Mouse (Mus musculus) C2C12 (cell line): ENCODE measurements around the gene Ncan. TPM values are rescaled to one million over a fixed set of nuclear protein-coding genes. Genes with fewer than 3 reads are reported as not detected.
A peak's percentile ranks its signal among the peaks of the same experiment; 100 is the strongest.

Source experiments
- H3K27me3 ChIP-seq: one replicate; pipeline ENCODE4 v1.6.1; 2011; ENCODE audit not compliant: control insufficient read depth, insufficient read depth, insufficient read length
- H3K36me3 ChIP-seq: one replicate; pipeline ENCODE4 v1.6.1; 2011; ENCODE audit not compliant: control insufficient read depth, insufficient read depth
- H3K4me3 ChIP-seq: one replicate; pipeline ENCODE4 v1.5.1; 2011; ENCODE audit warnings: mild to moderate bottlenecking, control low read depth; ENCODE audit not compliant: poor library complexity, insufficient read depth, severe bottlenecking
- H3K79me2 ChIP-seq: one replicate; pipeline ENCODE4 v1.6.1; 2011; ENCODE audit not compliant: control insufficient read depth, insufficient read depth
- H3K79me3 ChIP-seq: one replicate; pipeline ENCODE4 v1.6.1; 2011; ENCODE audit warnings: low read depth, control low read depth
- H3ac ChIP-seq: one replicate; pipeline ENCODE3; 2011; ENCODE audit warnings: low read depth; ENCODE audit not compliant: control insufficient read depth, insufficient read length
- CEBPB ChIP-seq: IDR thresholded peaks from one replicate; pipeline ENCODE4 v1.6.1; 2011; ENCODE audit warnings: low read depth, mild to moderate bottlenecking, control low read depth, moderate library complexity
- CTCF ChIP-seq: IDR thresholded peaks from one replicate; pipeline ENCODE4 v1.5.1; 2011; ENCODE audit not compliant: control insufficient read depth, insufficient read depth, insufficient read length
- FOSL1 ChIP-seq: IDR thresholded peaks from one replicate; pipeline ENCODE4 v1.8.0; 2011; ENCODE audit warnings: mild to moderate bottlenecking, low read length; ENCODE audit not compliant: poor library complexity, insufficient read depth, severe bottlenecking
- MAX ChIP-seq: IDR thresholded peaks from one replicate; pipeline ENCODE4 v1.6.1; 2011; ENCODE audit warnings: mild to moderate bottlenecking, control low read depth
- MYOD1 ChIP-seq: IDR thresholded peaks from one replicate; pipeline ENCODE4 v1.6.1; 2011; ENCODE audit warnings: low read depth; ENCODE audit not compliant: control insufficient read depth, insufficient read length
- MYOG ChIP-seq: IDR thresholded peaks from one replicate; pipeline ENCODE4 v1.6.1; 2011; ENCODE audit not compliant: control insufficient read depth, insufficient read length; ENCODE audit errors: extremely low read depth
- USF1 ChIP-seq: IDR thresholded peaks from one replicate; pipeline ENCODE4 v1.6.1; 2011; ENCODE audit warnings: low read depth, mild to moderate bottlenecking, control low read depth, moderate library complexity
- polyA plus RNA-seq: library from polyadenylated mRNA; unstranded; fragments of >200 nt; fragmentation: generic; extraction: Trizol; gene quantifications from one replicate; pipeline ENCODE4 v1.2.1, GENCODE M21; 2012; ENCODE audit warnings: missing spikeins

Ncan gene
- polyA plus RNA-seq, 1 experiment: not detected

GRCm38 (mm10) chr8:70131166-70131883, 10.7 kb upstream of the Ncan start, which contains the start of gene Nr2c2ap:
Nr2c2ap (plus strand) TSS chr8:70131333.
- H3K27me3 ChIP-seq: peaks cover under 1% of the 10 kb centered on the region
- TF ChIP-seq MAX (no peak), USF1 (no peak), CTCF (no peak), MYOG (no peak), CEBPB (no peak)
- peaks cover 5% of the 10 kb centered on the region for H3K79me3 ChIP-seq
- H3K4me3 ChIP-seq: peak within 1 kb of the TSS; percentile 95
- peaks cover 9% of the 10 kb centered on the region for H3K36me3 ChIP-seq
- H3ac ChIP-seq: peak within 1 kb of the TSS; percentile 68
- H3K79me2 ChIP-seq: peaks cover 24% of the 10 kb centered on the region

- peaks cover 5% of the 10 kb centered on the region for H3K27me3 ChIP-seq
- H3ac ChIP-seq: no peak overlapping the region
- no peak overlapping the region for H3K4me3 ChIP-seq
- peaks cover 24% of the 10 kb centered on the region for H3K79me2 ChIP-seq
- no peak for TF ChIP-seq CTCF
- TF ChIP-seq MAX: no peak
- TF ChIP-seq MYOD1: no peak
- TF ChIP-seq CEBPB: no peak
- TF ChIP-seq MYOG: no peak
- TF ChIP-seq FOSL1: no peak
- TF ChIP-seq USF1: no peak
- peaks cover 6% of the 10 kb centered on the region for H3K36me3 ChIP-seq
- peaks cover 5% of the 10 kb centered on the region for H3K79me3 ChIP-seq
Observed at GRCm38 (mm10) chr8:70130066-70130465, 9.4 kb upstream of the Ncan start.

DNA sequence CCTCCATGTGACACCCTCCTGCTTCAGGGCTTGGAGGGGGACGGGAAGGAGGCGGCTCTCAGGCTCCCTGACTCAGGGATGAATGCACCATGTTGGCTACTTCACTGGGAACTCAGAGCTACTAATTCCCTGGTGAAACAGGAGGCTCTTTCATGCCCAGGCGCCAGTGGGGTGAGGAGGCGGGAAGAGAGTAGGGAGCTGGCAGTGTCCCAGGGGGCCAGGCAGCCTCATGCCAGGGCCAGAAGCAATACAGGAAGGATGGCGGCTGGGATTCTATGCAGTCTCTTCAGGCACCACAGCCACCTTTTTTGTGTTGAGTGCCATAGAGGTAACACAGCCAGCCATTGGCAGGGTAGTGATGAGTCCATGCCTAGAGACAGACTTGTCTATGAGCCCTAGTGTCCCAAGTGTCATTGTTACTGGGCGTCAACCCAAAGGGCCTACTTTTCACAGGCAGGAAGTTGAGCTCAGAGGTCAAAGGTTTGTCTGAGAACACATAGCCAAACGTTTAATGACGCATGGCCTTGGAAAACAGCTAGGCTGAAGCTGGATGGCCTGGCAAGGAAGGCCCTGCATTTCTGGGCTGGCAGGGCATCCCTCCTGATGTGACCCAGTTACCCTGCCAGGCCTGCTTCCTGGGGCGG, 8.8 kb upstream of the Ncan start:
- Histone ChIP-seq H3K79me2 (peaks cover 24% of the 10 kb centered on the region), H3K27me3 (peaks cover 12% of the 10 kb centered on the region), H3ac (no peak overlapping the region), H3K36me3 (peaks cover 2% of the 10 kb centered on the region), H3K79me3 (peaks cover 5% of the 10 kb centered on the region), H3K4me3 (no peak overlapping the region)
- TF ChIP-seq USF1 (no peak), CEBPB (no peak), MYOG (no peak)

- Histone ChIP-seq H3K27me3 (peaks cover 14% of the 10 kb centered on the region), H3K79me2 (peaks cover 23% of the 10 kb centered on the region), H3K36me3 (no peaks in the 10 kb centered on the region), H3K4me3 (no peak overlapping the region), H3K79me3 (peaks cover 5% of the 10 kb centered on the region), H3ac (no peak overlapping the region)
- TF ChIP-seq USF1 (no peak), MAX (no peak), CTCF (no peak), FOSL1 (no peak), MYOD1 (no peak), CEBPB (no peak), MYOG (no peak)
Observed at GRCm38 (mm10) chr8:70128435-70128834, 7.8 kb upstream of the Ncan start.

- Histone ChIP-seq H3K27me3 (peaks cover 21% of the 10 kb centered on the region), H3ac (no peak overlapping the region), H3K36me3 (no peaks in the 10 kb centered on the region), H3K79me2 (no peaks in the 10 kb centered on the region), H3K4me3 (no peak overlapping the region), H3K79me3 (no peaks in the 10 kb centered on the region)
- TF ChIP-seq USF1: no peak
- no peak for TF ChIP-seq CEBPB
- no peak for TF ChIP-seq MYOD1
- TF ChIP-seq MYOG: no peak
- TF ChIP-seq FOSL1: no peak
- no peak for TF ChIP-seq CTCF
- no peak for TF ChIP-seq MAX
Observed at GRCm38 (mm10) chr8:70124992-70125391, 4.3 kb upstream of the Ncan start.

DNA sequence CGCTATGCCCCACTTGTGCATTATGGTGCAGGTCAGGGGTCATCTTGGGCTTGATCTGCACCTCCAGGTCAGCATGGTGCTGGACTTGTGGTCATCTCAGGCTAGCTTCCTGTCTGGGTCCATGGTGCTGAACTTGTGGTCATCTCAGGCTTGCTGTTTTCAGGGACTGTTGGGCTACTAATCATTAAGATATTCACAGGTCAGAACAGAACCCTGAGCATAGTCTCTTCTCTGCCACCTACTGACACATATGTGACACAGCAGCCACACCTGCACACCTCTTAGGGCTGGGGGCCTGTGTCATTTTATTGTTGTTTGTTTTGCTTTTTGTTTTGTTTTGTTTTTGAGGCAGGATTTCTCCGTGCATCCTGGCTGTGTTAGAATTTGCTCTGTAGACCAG, 2.2 kb upstream of the Ncan start:
- H3K79me2 ChIP-seq: no peaks in the 10 kb centered on the region
- no peaks in the 10 kb centered on the region for H3K36me3 ChIP-seq
- H3K4me3 ChIP-seq: no peak overlapping the region
- H3ac ChIP-seq: no peak overlapping the region
- no peaks in the 10 kb centered on the region for H3K79me3 ChIP-seq
- TF ChIP-seq CTCF: no peak
- TF ChIP-seq USF1: no peak
- TF ChIP-seq FOSL1: no peak
- TF ChIP-seq MAX: no peak
- no peak for TF ChIP-seq MYOG
- TF ChIP-seq MYOD1: no peak
- no peak for TF ChIP-seq CEBPB
- H3K27me3 ChIP-seq: peaks cover 36% of the 10 kb centered on the region
